In genomic region chr4:53253680-53254079, GRCm38 (mm10) we compare ENCODE assay signal across 9 mouse cellular contexts.
A peak's percentile ranks its signal among the peaks of the same experiment; 100 is the strongest.
DNase-seq lines count a peak whose midpoint lies in the region; ATAC-seq lines count a peak whose summit lies in the region.
"Had no signal": no experiment of that assay in that cellular context is flagged by ENCODE, and none has a peak within 500 bp of the region (broad histone marks: within the 10 kb centered on the region; RNA-seq: fewer than 3 reads in every experiment).

No protein-coding gene starts in this region.

- peak; percentile 20 to 38 for DNase-seq in left cerebral cortex, adult 9 months (ENCODE audit: low spot score in 2 of 2)
- DNase-seq in left cerebral cortex, postnatal 36 days (ENCODE audit: low spot score in 2 of 2), result no peak
- DNase-seq in cerebellum, adult 11-12 months, result peak; percentile 42
- DNase-seq in cerebellum, postnatal 36 days, result peak; percentile 31 to 32
- DNase-seq in left cerebral cortex, postnatal 4 days, result peak; percentile 84
- no peak for DNase-seq in liver
- DNase-seq: adrenal gland, postnatal 14 days; lung, postnatal 4 days had no signal

- intact Hi-C loops in left cerebral cortex, postnatal 36 days (cut with DNase I), result no loop called here
- intact Hi-C loops in left cerebral cortex, postnatal 4 days (cut with DNase I), result no loop called here

- no peak for ATAC-seq in megakaryocyte, adult 5-6 weeks (ENCODE audit: poor library complexity, severe bottlenecking)

Comparison
In these comparisons a context has a peak if more than half of its experiments do, and no peak if none do; other contexts are left out.
1. DNase-seq: peak in left cerebral cortex, adult 9 months (2 of 2), cerebellum, adult 11-12 months (single experiment), cerebellum, postnatal 36 days (2 of 2) and left cerebral cortex, postnatal 4 days (single experiment); none in left cerebral cortex, postnatal 36 days (0 of 2) and liver (single experiment).